Mouse (Mus musculus) liver, postnatal 0 days (tissue): ENCODE data around the gene Hist1h3c. TPM values are rescaled to one million over a fixed set of nuclear protein-coding genes. Genes with fewer than 3 reads are reported as not detected.

Experiments
- ATAC-seq: fragments of 200-750 bp; cut with Nextera tagmentation; 2 replicates; pipeline ENCODE4 v1.8.0; 2017; ENCODE audit warnings: mild to moderate bottlenecking, moderate library complexity
- DNase-seq: peaks from one replicate; pipeline ENCODE4 v3.0.0-alpha.2; 2016
- H3K27ac ChIP-seq: fragments of 300-500 bp; sonication (generic); 2 replicates; pipeline ENCODE4 v1.5.1; 2014; ENCODE audit warnings: antibody characterized with exemption, moderate library complexity, mild to moderate bottlenecking, low read depth
- H3K27me3 ChIP-seq: fragments of 300-500 bp; sonication (generic); 2 replicates; pipeline ENCODE4 v1.6.1; 2014; ENCODE audit warnings: low read length, control low read depth, mixed read lengths; ENCODE audit not compliant: insufficient read depth
- H3K36me3 ChIP-seq: fragments of 300-500 bp; sonication (generic); replicated peaks from 2 replicates; pipeline ENCODE4 v1.6.1; 2014; ENCODE audit warnings: mild to moderate bottlenecking, control low read depth, low read length, moderate library complexity, mixed read lengths; ENCODE audit not compliant: insufficient read depth
- H3K4me1 ChIP-seq: fragments of 300-500 bp; sonication (generic); 2 replicates; pipeline ENCODE4 v1.6.1; 2014; ENCODE audit warnings: antibody characterized with exemption, mild to moderate bottlenecking, control low read depth; ENCODE audit not compliant: insufficient read depth
- H3K4me2 ChIP-seq: fragments of 300-500 bp; sonication (generic); 2 replicates; pipeline ENCODE4 v1.6.1; 2014; ENCODE audit warnings: low read depth, mild to moderate bottlenecking, low read length, moderate library complexity, mixed read lengths
- H3K4me3 ChIP-seq: fragments of 300-500 bp; sonication (generic); 2 replicates; pipeline ENCODE4 v1.5.1; 2014; ENCODE audit warnings: low read depth, low read length
- H3K9ac ChIP-seq: fragments of 300-500 bp; sonication (generic); replicated peaks from 2 replicates; pipeline ENCODE4 v1.6.1; 2014; ENCODE audit warnings: mild to moderate bottlenecking, moderate library complexity
- H3K9me3 ChIP-seq: fragments of 300-500 bp; sonication (generic); 2 replicates; pipeline ENCODE4 v1.6.1; 2016; ENCODE audit warnings: mild to moderate bottlenecking, control low read depth, low read length, mixed read lengths
- CTCF ChIP-seq: sonication (generic); IDR thresholded peaks from 2 replicates; pipeline ENCODE4 v1.5.1; 2016; ENCODE audit warnings: antibody characterized with exemption, low read depth
- EP300 ChIP-seq: IDR thresholded peaks from 2 replicates; pipeline ENCODE4 v1.6.1; 2016; ENCODE audit warnings: antibody characterized with exemption, low read depth, mild to moderate bottlenecking
- WGBS: fragments of 180-500 bp; shearing (Covaris S2); extraction: QIAGEN DNeasy Blood & Tissue Kit; methylation state at CpG from one replicate; pipeline ENCODE4 v1.1.7; 2014; ENCODE audit not compliant: insufficient replicate concordance; 5-methylcytosine and 5-hydroxymethylcytosine counted together
- microRNA-seq: library from miRNA; unstranded; fragments of <30 nt; microRNA quantifications from one replicate; pipeline ENCODE4, GENCODE M21; 2016
- polyA plus RNA-seq: library from polyadenylated mRNA; unstranded; fragments of >200 nt; fragmentation: Nextera tagmentation; extraction: Ambion mirVana; gene quantifications from 2 replicates; pipeline ENCODE4 v1.2.1, GENCODE M21; 2015

Hist1h3c gene
- polyA plus RNA-seq, 1 experiment from 2014 or later: 3.5 TPM

GRCm38 (mm10) chr13:23696061-23696474, 49.3 kb downstream of the Hist1h3c start:
- peak; percentile 52 for DNase-seq

DNA sequence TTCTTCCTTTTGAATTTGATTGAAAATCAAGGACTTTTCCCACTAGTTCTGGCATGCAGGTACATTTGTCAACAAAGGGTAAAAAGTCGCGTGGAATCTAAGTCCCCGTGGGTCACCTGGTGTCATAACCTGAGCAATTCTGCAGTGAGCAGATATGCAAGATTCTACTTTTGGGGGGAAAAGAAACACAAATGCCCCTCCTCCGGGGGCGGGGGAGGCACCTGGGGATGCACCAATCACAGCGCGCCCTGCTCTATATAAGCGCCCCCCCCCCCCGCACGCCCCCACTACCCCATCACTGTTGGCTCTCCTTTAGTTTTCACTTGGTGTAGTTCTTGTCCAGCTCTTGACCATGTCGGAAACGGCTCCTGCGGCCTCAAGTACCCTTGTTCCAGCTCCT, 49.9 kb downstream of the Hist1h3c start, which contains the start of gene Hist1h1t:
Gene Hist1h1t (plus strand): TSS at position 301 of the 400 bp plus-strand sequence.
- Histone ChIP-seq H3K36me3 (peaks cover 11% of the 10 kb centered on the region; the same call in 1 of the 2 replicates), H3K9me3 (no peaks in the 10 kb centered on the region), H3K4me3 (0 out of 2 replicates have a peak within 1 kb of the TSS, but pooled peaks have one; percentile 4), H3K27me3 (no peaks in the 10 kb centered on the region), H3K9ac (peak within 1 kb of the TSS; percentile 44), H3K4me2 (peak within 1 kb of the TSS; percentile 61), H3K27ac (peak within 1 kb of the TSS; percentile 98), H3K4me1 (peaks cover 12% of the 10 kb centered on the region)
- no peak for TF ChIP-seq EP300
- no peak for TF ChIP-seq CTCF
- DNase-seq (peak; percentile 20), ATAC-seq (no peak)
- WGBS: 57% methylated on average over 13 of the region's 13 CpGs

More at GRCm38 (mm10) chr13:23696061-23696474, 49.3 kb downstream of the Hist1h3c start:
- Histone ChIP-seq H3K4me3 (0 out of 2 replicates have a peak overlapping the region, but pooled peaks have one; percentile 4), H3K9ac (peak overlapping the region; percentile 44), H3K4me2 (peak overlapping the region; percentile 61), H3K4me1 (peaks cover 12% of the 10 kb centered on the region), H3K27ac (peak overlapping the region; percentile 98), H3K27me3 (no peaks in the 10 kb centered on the region), H3K36me3 (peaks cover 8% of the 10 kb centered on the region; the same call in 1 of the 2 replicates), H3K9me3 (no peaks in the 10 kb centered on the region)
- 42% methylated on average over 15 of the region's 15 CpGs for WGBS
- TF ChIP-seq CTCF: no peak
- TF ChIP-seq EP300: no peak
- no peak for ATAC-seq

Small RNA genes within 50 kb of the gene (microRNA-seq; reads per million reads assigned to microRNA genes)
- gene Gm44314 (not detected), gene Gm44484 (not detected)

Other genes with a start within 250 kb of the Hist1h3c start
- gene Hist1h4h, start 214.6 kb downstream of the Hist1h3c start, polyA plus RNA-seq: 7.2 and 7.5 TPM in 2 replicates
- gene Hist1h2af, start 211.7 kb downstream of the Hist1h3c start, polyA plus RNA-seq: 9.7 and 9.8 TPM in 2 replicates
- gene Hist1h3g, start 210.2 kb downstream of the Hist1h3c start, polyA plus RNA-seq: 3.7 and 6.3 TPM in 2 replicates
- 0.58 and 0.64 TPM in 2 replicates for gene Hist1h2bh, start 202.2 kb downstream of the Hist1h3c start, polyA plus RNA-seq
- 1.3 and 1.5 TPM in 2 replicates for gene Hist1h3f, start 201.6 kb downstream of the Hist1h3c start, polyA plus RNA-seq
- gene Hist1h4f, start 194.0 kb downstream of the Hist1h3c start, polyA plus RNA-seq: 1.1 and 1.2 TPM in 2 replicates
- gene Hist1h1d, start 192.3 kb downstream of the Hist1h3c start, polyA plus RNA-seq: 0.43 and 0.51 TPM in 2 replicates
- 3.6 and 4.6 TPM in 2 replicates for gene Hist1h3e, start 183.2 kb downstream of the Hist1h3c start, polyA plus RNA-seq
- 62.4 and 66.0 TPM in 2 replicates for gene Hist1h2ae, start 174.4 kb downstream of the Hist1h3c start, polyA plus RNA-seq
- 6.1 and 7.8 TPM in 2 replicates for gene Hist1h2bg, start 174.2 kb downstream of the Hist1h3c start, polyA plus RNA-seq
- 2.9 and 5.8 TPM in 2 replicates for gene Hist1h2bf, start 171.4 kb downstream of the Hist1h3c start, polyA plus RNA-seq
- 2.0 and 2.6 TPM in 2 replicates for gene Hist1h2ad, start 171.2 kb downstream of the Hist1h3c start, polyA plus RNA-seq
- gene Hist1h3d, start 169.8 kb downstream of the Hist1h3c start, polyA plus RNA-seq: 4.7 and 5.8 TPM in 2 replicates
- gene Hist1h4d, start 164.0 kb downstream of the Hist1h3c start, polyA plus RNA-seq: 89.1 and 94.3 TPM in 2 replicates
- 0.49 and 0.51 TPM in 2 replicates for gene Hist1h2be, start 124.5 kb downstream of the Hist1h3c start, polyA plus RNA-seq
- gene Hist1h1e, start 123.0 kb downstream of the Hist1h3c start, polyA plus RNA-seq: 13.3 and 16.0 TPM in 2 replicates
- gene Hist1h2ac, start 61.7 kb downstream of the Hist1h3c start, polyA plus RNA-seq: 0.86 and 0.88 TPM in 2 replicates
- 168 and 180 TPM in 2 replicates for gene Hist1h2bc, start 61.4 kb downstream of the Hist1h3c start, polyA plus RNA-seq
- not detected in 2 replicates for gene Hist1h1t, start 49.8 kb downstream of the Hist1h3c start, polyA plus RNA-seq
- 6.2 and 6.5 TPM in 2 replicates for gene Hist1h4c, start 47.1 kb downstream of the Hist1h3c start, polyA plus RNA-seq
- 24.0 and 25.1 TPM in 2 replicates for gene Hfe, start 34.7 kb downstream of the Hist1h3c start, polyA plus RNA-seq
- gene Hist1h1c, start 6.8 kb downstream of the Hist1h3c start, polyA plus RNA-seq: 69.6 and 74.1 TPM in 2 replicates
- gene Hist1h2bb, start 1.1 kb upstream of the Hist1h3c start, polyA plus RNA-seq: 1.6 and 2.7 TPM in 2 replicates
- gene Hist1h2ab, start 5.5 kb upstream of the Hist1h3c start, polyA plus RNA-seq: 46.5 and 47.4 TPM in 2 replicates
- gene Hist1h3b, start 6.7 kb upstream of the Hist1h3c start, polyA plus RNA-seq: 10.2 and 16.0 TPM in 2 replicates
- 2.5 and 3.2 TPM in 2 replicates for gene Hist1h4b, start 11.4 kb upstream of the Hist1h3c start, polyA plus RNA-seq
- gene Hist1h4a, start 15.6 kb upstream of the Hist1h3c start, polyA plus RNA-seq: 0.40 and 0.49 TPM in 2 replicates
- gene Hist1h3a, start 16.8 kb upstream of the Hist1h3c start, polyA plus RNA-seq: 6.1 and 7.5 TPM in 2 replicates
- 2.8 and 4.6 TPM in 2 replicates for gene Hist1h1a, start 18.1 kb upstream of the Hist1h3c start, polyA plus RNA-seq
- not detected in 2 replicates for gene Trim38, start 24.3 kb upstream of the Hist1h3c start, polyA plus RNA-seq
- 37.0 and 39.8 TPM in 2 replicates for gene Slc17a2, start 61.4 kb upstream of the Hist1h3c start, polyA plus RNA-seq
- gene Slc17a3, start 93.8 kb upstream of the Hist1h3c start, polyA plus RNA-seq: 4.8 and 6.0 TPM in 2 replicates
- gene Slc17a1, start 122.1 kb upstream of the Hist1h3c start, polyA plus RNA-seq: 1.0 and 1.2 TPM in 2 replicates
- 1.1 and 2.0 TPM in 2 replicates for gene Slc17a4, start 169.4 kb upstream of the Hist1h3c start, polyA plus RNA-seq
- not detected in 2 replicates for gene Hist1h2ba, start 188.6 kb upstream of the Hist1h3c start, polyA plus RNA-seq
- not detected in 2 replicates for gene Hist1h2aa, start 188.9 kb upstream of the Hist1h3c start, polyA plus RNA-seq
- gene Scgn, start 245.6 kb upstream of the Hist1h3c start, polyA plus RNA-seq: not detected in 2 replicates